Mouse (Mus musculus) gastrocnemius, postnatal 36 days (tissue): ENCODE results near the gene Tmem87a. TPM values are rescaled to one million over a fixed set of nuclear protein-coding genes. Genes with fewer than 3 reads are reported as not detected.

Source experiments
- DNase-seq, 2 experiments: peaks; one replicate each; pipeline ENCODE4 v3.0.0; 2022
- intact Hi-C: fragments of 180-260 bp; cut with DNase I; formaldehyde crosslinking; loops from one replicate; pipeline ENCODE4 v1.15.1; 2025
- long read RNA-seq, 2 experiments: library from polyadenylated mRNA; stranded (forward); transcript quantifications; one replicate each; pipeline ENCODE4 v2.0.0; 2021
- total RNA-seq, 2 experiments: library from RNA; stranded (reverse); gene quantifications; 2 replicates each; pipeline ENCODE4 v1.2.3; 2021

The Tmem87a gene
- total RNA-seq, result 10 to 100 TPM; 40.0 to 41.0 TPM
- long read RNA-seq, experiment 1, transcript Tmem87a-201 (20 exons, 2,874 nt), result major isoform, 12 of 28 reads
- long read RNA-seq, experiment 1, partial matches to known transcripts, result 7 of 28 reads
- long read RNA-seq, experiment 1, other reads (novel, unspliced or antisense), result 7 of 28 reads
- long read RNA-seq, experiment 2, transcript Tmem87a-201 (20 exons, 2,874 nt), result major isoform, 15 of 36 reads
- long read RNA-seq, experiment 2, partial matches to known transcripts, result 2 of 36 reads
- long read RNA-seq, experiment 2, other reads (novel, unspliced or antisense), result 17 of 36 reads

GRCm38 (mm10) chr2:120403986-120404822 is at the start of gene Tmem87a:
Tmem87a (minus strand) TSS chr2:120404113.
- intact Hi-C loops, result no loop called here
- DNase-seq, result peak; percentile 91 to 93

- intact Hi-C loops, result no loop called here
Measured at GRCm38 (mm10) chr2:120452600-120452999, 48.7 kb upstream of the Tmem87a start.

GRCm38 (mm10) chr2:120450724-120451123 is 46.8 kb upstream of the Tmem87a start:
- intact Hi-C loops, result no loop called here
- no peak for DNase-seq

More at GRCm38 (mm10) chr2:120452600-120452999, 48.7 kb upstream of the Tmem87a start:
- no peak for DNase-seq

- intact Hi-C loops, result no loop called here
- no peak for DNase-seq
Measured at GRCm38 (mm10) chr2:120447306-120447705, 43.4 kb upstream of the Tmem87a start.

- intact Hi-C loops, result no loop called here
- no peak for DNase-seq
Measured at GRCm38 (mm10) chr2:120446373-120446772, 42.5 kb upstream of the Tmem87a start.

- DNase-seq, result peak in 1 of 2 experiments; percentile 21
- intact Hi-C loops, result no loop called here
Measured at GRCm38 (mm10) chr2:120444486-120444885, 40.6 kb upstream of the Tmem87a start.

GRCm38 (mm10) chr2:120424386-120424785 is 20.5 kb upstream of the Tmem87a start:
- no peak for DNase-seq
- intact Hi-C loops, result no loop called here

GRCm38 (mm10) chr2:120414738-120415414 is 11.0 kb upstream of the Tmem87a start:
- intact Hi-C loops, result no loop called here
- DNase-seq, result no peak

GRCm38 (mm10) chr2:120414113-120414512 is 10.2 kb upstream of the Tmem87a start:
- no peak for DNase-seq
- intact Hi-C loops, result no loop called here

- intact Hi-C loops, result no loop called here
- no peak for DNase-seq
Measured at GRCm38 (mm10) chr2:120411096-120411628, 7.2 kb upstream of the Tmem87a start.

- DNase-seq, result no peak
- intact Hi-C loops, result no loop called here
Measured at GRCm38 (mm10) chr2:120404823-120405765, 1.2 kb upstream of the Tmem87a start.

GRCm38 (mm10) chr2:120403653-120403985 is 294 bp downstream of the Tmem87a start, which contains the start of gene Ganc:
Ganc (plus strand) TSS chr2:120403896.
- no peak for DNase-seq
- intact Hi-C loops, result no loop called here

GRCm38 (mm10) chr2:120402813-120403212 is 1.1 kb downstream of the Tmem87a start:
- intact Hi-C loops, result no loop called here
- DNase-seq, result no peak

GRCm38 (mm10) chr2:120397951-120398350 is 6.0 kb downstream of the Tmem87a start:
- no peak for DNase-seq
- intact Hi-C loops, result no loop called here

- no peak for DNase-seq
- intact Hi-C loops, result no loop called here
Measured at GRCm38 (mm10) chr2:120392406-120392805, 11.5 kb downstream of the Tmem87a start.

GRCm38 (mm10) chr2:120390934-120391333 is 13.0 kb downstream of the Tmem87a start:
- no peak for DNase-seq

GRCm38 (mm10) chr2:120389376-120389775 is 14.5 kb downstream of the Tmem87a start:
- intact Hi-C loops, result no loop called here
- no peak for DNase-seq

More at GRCm38 (mm10) chr2:120390934-120391333, 13.0 kb downstream of the Tmem87a start:
- intact Hi-C loops, result no loop called here

- no peak for DNase-seq
- intact Hi-C loops, result no loop called here
Measured at GRCm38 (mm10) chr2:120387291-120387690, 16.6 kb downstream of the Tmem87a start.

GRCm38 (mm10) chr2:120386264-120386663 is 17.6 kb downstream of the Tmem87a start:
- intact Hi-C loops, result no loop called here
- DNase-seq, result no peak

- DNase-seq, result no peak
- intact Hi-C loops, result no loop called here
Measured at GRCm38 (mm10) chr2:120373858-120374257, 30.1 kb downstream of the Tmem87a start.
